Mouse (Mus musculus) ES-Bruce4 (cell line): Measurements from ENCODE around the gene Asic2.

Source experiments
- EP300 ChIP-seq: IDR thresholded peaks from 2 replicates; pipeline ENCODE4 v1.6.1; 2011; ENCODE audit warnings: low read depth, low read length; ENCODE audit not compliant: insufficient read depth
- POLR2A ChIP-seq: IDR thresholded peaks from one replicate; pipeline ENCODE4 v1.8.1; 2011; ENCODE audit warnings: low read length; ENCODE audit not compliant: insufficient read depth

DNA sequence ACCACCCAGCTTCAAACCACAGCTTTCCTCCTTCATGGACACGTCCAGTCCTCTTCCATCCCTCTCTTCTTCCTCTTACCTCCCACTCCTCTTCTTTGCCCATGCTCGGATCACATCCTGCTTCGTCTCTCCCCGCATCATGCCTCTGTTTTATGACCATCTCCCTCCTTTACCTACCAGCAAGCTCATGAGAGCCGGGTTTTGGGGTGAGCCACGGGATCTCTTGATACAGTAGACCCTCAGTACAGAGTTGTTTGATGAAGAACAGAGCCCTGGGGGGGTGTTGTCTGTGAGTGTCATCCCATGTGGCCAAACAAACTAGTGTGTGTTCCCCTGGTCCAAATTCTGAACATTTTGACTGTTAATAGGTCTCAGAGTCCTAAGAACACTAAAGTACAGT, 71.7 kb downstream of the Asic2 start:
- no peak for TF ChIP-seq POLR2A
- no peak for TF ChIP-seq EP300
